Mouse (Mus musculus) left cerebral cortex, adult 8-10 months (tissue): Measurements from ENCODE around the gene Gabrb1. TPM values are rescaled to one million over a fixed set of nuclear protein-coding genes. Genes with fewer than 3 reads are reported as not detected.

ENCODE experiments used
- DNase-seq, 2 experiments: peaks; one replicate each; pipeline ENCODE4 v3.0.0; 2022; ENCODE audit warnings: low spot score in 2 of 2
- total RNA-seq, 4 experiments: library from RNA; stranded (reverse); gene quantifications; 2 replicates each; pipeline ENCODE4 v1.2.4; 2022

Gene Gabrb1
- total RNA-seq, 4 experiments from 2014 or later = 82.8 to 100 (median 89.7) TPM

GRCm38 (mm10) chr5:72159537-72159936 is 501.6 kb downstream of the Gabrb1 start:
- no peak for DNase-seq

- no peak for DNase-seq
Measured at GRCm38 (mm10) chr5:72160781-72161485, 503.0 kb downstream of the Gabrb1 start.

- no peak for DNase-seq
Measured at GRCm38 (mm10) chr5:72162855-72163254, 504.9 kb downstream of the Gabrb1 start.

GRCm38 (mm10) chr5:72164386-72164785 is 506.5 kb downstream of the Gabrb1 start:
- no peak for DNase-seq

GRCm38 (mm10) chr5:72167594-72168284 is 509.8 kb downstream of the Gabrb1 start, which contains the start of gene Commd8:
Commd8 (minus strand) TSS chr5:72168189.
- DNase-seq = peak; percentile 89 to 94

- DNase-seq = no peak
Measured at GRCm38 (mm10) chr5:72168285-72168621, 510.3 kb downstream of the Gabrb1 start.

- DNase-seq = no peak
Measured at GRCm38 (mm10) chr5:72170067-72170466, 512.2 kb downstream of the Gabrb1 start.

- DNase-seq = no peak
Measured at GRCm38 (mm10) chr5:72172675-72173074, 514.8 kb downstream of the Gabrb1 start.

GRCm38 (mm10) chr5:72173521-72173920 is 515.6 kb downstream of the Gabrb1 start:
- DNase-seq = no peak

- no peak for DNase-seq
Measured at GRCm38 (mm10) chr5:72175050-72175449, 517.1 kb downstream of the Gabrb1 start.

- DNase-seq = no peak
Measured at GRCm38 (mm10) chr5:72175530-72175929, 517.6 kb downstream of the Gabrb1 start.

- no peak for DNase-seq
Measured at GRCm38 (mm10) chr5:72181194-72181593, 523.3 kb downstream of the Gabrb1 start.

- no peak for DNase-seq
Measured at GRCm38 (mm10) chr5:72182804-72183203, 524.9 kb downstream of the Gabrb1 start.

- DNase-seq = no peak
Measured at GRCm38 (mm10) chr5:72183929-72184328, 526.0 kb downstream of the Gabrb1 start.

- DNase-seq = no peak
Measured at GRCm38 (mm10) chr5:72184437-72185100, 526.7 kb downstream of the Gabrb1 start.

- no peak for DNase-seq
Measured at GRCm38 (mm10) chr5:72191154-72191553, 533.2 kb downstream of the Gabrb1 start.

GRCm38 (mm10) chr5:72191932-72192331 is 534.0 kb downstream of the Gabrb1 start:
- no peak for DNase-seq

GRCm38 (mm10) chr5:72195442-72195841 is 537.5 kb downstream of the Gabrb1 start:
- no peak for DNase-seq
